Mouse (Mus musculus) gastrocnemius, adult 8-10 months (tissue): ENCODE data around the gene Ssna1. TPM values are rescaled to one million over a fixed set of nuclear protein-coding genes. Genes with fewer than 3 reads are reported as not detected.
"Not testable (repeated sequence)": the region's sequence is repeated elsewhere in the genome, so short reads cannot be mapped to it uniquely, and the experiment has no call there.

ENCODE experiments used
- DNase-seq, 2 experiments: peaks; one replicate each; pipeline ENCODE4 v3.0.0; 2022; ENCODE audit warnings: low spot score in 2 of 2
- total RNA-seq, 4 experiments: library from RNA; stranded (reverse); gene quantifications; 2 replicates each; pipeline ENCODE4 v1.2.4; 2022

Ssna1 gene
- total RNA-seq, 4 experiments from 2014 or later: 29.0 to 36.4 (median 31.2) TPM

DNA sequence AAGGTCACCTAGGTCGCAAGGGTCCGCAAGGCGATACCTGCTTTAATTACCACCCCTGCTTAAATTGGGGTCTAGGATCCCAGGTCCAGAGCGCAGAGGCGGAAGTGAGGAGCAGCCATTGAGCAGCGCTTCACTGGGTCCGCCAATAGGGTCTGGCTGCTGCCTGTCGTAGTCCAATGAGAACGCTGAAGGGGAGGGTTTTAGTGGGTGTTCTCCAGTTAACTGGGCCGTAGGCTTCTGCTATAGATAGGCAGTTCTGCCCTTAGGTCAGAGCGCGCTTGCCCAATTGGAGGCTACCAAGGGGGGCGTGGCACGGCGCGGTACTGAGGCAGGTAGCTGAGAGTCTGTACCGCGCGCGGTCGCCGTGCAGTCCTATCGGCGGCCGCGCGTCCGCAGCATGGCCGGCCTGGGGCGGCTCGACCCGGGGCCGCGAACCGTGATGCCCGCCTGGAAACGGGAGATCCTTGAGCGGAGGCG is 9.9 kb downstream of the Ssna1 start, which contains the start of gene Tprn:
TSS of gene Tprn (plus strand) at position 328 of the 477 bp plus-strand sequence.
- peak; percentile 89 to 92 for DNase-seq

DNA sequence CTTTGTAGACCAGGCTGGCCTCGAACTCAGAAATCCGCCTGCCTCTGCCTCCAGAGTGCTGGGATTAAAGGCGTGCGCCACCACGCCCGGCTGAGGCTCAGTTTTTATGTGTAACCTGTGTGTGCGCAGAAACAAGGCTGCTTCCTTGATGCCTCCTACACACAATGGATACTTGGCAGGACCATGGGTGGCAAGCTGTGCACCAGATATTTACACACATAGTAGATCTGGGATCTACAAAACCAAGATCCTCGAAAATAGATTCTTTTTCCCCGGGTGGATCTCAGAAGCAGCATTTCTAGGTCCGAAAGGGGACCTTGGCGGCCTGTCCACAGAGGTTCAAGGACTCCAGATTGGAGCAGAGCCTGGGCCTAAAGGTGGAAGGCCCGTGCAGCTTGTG is 10.4 kb downstream of the Ssna1 start:
- DNase-seq: no peak

DNA sequence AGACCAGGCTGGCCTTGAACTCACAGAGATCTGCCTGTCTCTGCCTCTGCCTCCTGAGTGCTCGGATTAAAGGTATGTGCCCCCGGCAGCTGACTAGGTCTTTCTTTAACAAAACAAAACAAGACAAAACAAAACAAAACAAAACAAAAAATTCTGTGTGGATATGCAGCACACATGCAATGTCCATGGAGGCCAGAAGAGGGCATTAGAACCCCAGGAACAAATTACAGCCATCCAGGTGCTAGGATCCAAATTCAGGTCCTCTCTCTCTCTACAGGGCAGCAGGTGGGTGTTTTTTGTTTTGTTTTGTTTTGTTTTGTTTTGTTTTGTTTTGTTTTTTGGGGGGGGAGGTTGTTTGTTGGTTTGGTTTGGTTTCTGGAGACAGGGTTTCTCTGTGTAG is 13.4 kb downstream of the Ssna1 start:
- DNase-seq: no peak

DNA sequence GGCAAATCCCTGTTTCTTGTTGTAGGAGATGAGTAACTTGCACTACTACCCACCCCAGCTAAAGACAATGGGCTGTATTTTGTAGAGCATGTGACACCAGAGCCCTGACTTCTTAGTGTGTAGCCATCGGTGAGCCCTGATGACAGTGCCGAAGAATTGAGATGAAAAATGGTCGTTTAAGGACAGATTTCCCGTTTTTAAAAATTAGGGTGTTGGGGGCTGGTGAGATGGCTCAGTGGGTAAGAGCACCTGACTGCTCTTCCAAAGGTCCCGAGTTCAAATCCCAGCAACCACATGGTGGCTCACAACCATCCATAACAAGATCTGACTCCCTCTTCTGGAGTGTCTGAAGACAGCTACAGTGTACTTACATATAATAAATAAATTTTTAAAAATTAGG is 15.0 kb downstream of the Ssna1 start:
- not testable (repeated sequence) for DNase-seq

DNA sequence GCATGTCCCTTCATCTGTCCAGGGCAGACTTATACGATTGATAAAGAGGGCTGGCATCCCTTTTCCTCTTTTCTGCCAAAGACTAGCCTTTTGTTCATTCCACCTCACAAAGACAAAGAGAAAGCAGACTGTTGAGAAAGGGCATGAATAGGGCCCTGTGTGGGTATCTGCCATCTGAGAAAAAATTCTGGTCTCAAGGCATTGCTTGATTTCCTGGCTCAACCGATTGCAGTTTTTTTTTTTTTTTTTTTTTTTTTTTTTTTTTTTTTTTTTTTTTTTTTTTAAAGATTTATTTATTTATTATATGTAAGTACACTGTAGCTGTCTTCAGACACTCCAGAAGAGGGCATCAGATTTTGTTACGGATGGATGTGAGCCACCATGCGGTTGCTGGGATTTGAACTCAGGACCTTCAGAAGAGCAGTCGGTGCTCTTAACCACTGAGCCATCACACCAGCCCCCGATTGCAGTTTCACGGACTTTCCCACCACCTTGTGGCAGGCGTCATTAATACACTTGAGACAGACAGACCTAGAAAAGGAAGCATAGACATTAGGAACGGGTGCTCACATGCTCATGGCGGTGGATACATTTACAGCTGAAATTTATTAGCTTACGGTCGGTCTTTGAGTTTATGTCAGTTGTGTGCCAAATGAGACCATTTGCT is 15.7 kb downstream of the Ssna1 start:
- DNase-seq: not testable (repeated sequence)

DNA sequence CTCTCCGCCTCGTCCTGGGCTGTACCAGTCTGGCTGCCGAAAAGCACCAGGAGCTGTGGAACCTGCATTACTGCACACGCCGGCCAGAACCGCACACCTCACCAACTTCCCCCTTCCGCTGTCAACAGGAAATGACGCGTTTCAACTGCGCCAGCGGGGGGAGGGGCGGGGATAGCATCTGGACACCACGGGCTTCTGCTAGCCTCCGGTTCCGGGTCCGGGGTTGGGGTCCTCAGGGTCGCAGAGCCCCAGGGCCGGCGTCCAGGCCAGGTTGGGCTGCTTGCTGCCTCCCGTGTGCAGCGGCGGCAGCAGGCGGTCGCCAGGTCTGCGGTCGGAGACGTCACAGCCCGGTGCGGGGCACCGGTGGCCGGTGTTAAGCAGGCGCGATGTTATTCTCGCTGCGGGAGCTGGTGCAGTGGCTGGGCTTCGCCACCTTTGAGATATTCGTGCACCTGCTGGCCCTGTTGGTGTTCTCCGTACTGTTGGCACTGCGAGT is 16.9 kb downstream of the Ssna1 start, which contains the start of gene Tmem203:
TSS of gene Tmem203 (plus strand) at position 156 of the 496 bp plus-strand sequence.
- peak; percentile 64 to 76 for DNase-seq

DNA sequence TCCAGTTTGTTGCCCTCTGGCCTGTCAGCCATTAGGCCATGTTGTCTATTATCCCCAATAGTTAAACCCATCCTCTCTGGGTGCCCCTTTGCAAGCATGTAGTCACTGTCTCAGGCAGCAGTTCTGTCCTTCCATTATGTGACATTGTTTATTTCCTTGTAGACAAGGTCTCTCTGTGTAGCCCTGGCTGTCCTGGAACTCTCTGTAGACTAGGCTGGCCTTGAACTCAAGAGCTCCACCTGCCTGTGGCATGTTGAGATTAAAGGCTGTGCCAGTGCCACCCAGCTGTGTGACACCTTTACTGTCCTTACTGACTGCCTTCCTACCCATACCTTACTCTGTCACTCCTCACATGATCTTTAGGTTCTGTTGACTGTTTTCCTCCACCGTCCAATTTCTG is 19.9 kb downstream of the Ssna1 start:
- no peak for DNase-seq

DNA sequence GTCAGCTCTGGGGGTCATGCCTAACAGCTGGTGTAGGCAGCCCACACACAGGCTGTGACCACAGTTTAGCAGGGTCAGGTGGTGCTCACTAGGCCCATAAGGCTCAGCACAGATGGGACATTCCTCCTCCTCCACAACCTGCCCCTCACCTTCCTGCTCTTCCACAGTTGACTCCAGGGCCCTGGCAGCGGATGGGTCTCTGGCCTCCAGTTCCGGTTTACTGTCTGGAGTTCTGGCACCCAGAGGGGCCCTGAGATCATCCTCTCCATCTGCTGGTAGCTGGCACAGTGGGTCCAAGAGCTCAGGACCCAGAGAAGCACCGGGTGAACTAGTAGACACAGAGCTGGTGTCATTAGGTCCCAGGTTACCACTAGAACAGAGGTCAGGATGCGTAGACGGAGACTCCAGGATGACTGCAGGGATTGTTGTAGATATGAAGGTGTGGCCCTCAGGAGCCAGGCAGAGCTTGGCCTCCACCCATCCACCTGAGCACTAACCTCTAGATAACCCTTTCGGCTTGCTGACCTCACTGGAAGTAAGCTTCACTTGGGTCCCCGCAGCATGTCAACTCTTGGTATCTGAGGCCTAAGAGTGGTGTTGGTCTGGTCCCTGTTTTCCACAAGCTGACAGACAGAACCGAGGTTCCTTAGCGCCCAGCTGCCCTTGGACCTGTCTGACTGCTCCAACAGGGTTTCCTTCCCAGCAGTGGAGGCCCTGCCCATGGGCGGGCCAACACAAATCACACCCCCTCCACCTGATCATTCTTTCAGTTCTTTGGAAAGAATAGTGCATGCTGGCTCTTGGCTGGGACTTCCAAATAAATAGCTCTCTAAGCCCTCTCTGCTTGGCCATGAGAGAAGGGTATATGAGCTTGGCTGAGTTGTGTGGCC is 25.8 kb downstream of the Ssna1 start, which contains the start of gene AL732309.1:
TSS of gene AL732309.1 (minus strand) at position 681 of the 890 bp plus-strand sequence.
- DNase-seq: no peak

DNA sequence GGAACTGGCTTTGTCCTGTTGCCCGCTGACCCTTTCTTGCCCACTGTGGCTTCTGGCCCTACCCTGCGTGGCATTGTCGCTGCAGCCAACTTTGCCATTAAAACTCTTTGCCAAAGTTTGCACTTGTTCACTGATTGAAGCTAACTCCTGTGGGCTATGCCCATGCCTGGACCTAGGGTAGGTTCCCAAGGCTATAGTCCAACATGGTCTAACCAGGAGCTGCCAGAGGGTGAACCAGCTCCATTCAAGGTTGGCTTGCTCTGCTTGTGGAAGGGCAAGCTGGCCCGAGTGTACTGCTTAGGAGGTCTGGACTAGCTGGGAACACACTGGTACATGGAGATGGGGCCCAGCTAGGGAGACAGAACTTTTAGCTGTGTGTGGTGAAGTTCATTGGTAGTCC is 28.1 kb downstream of the Ssna1 start:
- DNase-seq: no peak

DNA sequence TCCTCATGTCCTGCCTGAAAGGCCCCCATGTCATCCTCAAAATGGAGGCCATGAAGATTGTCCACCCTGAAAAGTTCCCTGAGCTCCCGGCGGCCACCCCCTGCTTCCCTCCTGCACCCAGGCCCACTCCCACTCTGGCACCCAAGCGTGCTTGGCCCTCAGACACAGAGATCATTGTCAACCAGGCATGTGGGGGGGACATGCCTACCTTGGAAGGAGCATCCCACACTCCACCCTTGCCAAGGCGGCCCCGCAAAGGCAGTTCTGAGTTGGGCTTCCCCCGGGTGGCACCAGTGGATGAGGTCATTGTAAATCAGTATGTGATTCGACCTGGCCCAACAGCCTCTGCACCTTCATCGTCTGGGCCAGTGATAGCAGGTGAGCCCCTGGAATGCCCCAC is 28.9 kb downstream of the Ssna1 start:
- no peak for DNase-seq

DNA sequence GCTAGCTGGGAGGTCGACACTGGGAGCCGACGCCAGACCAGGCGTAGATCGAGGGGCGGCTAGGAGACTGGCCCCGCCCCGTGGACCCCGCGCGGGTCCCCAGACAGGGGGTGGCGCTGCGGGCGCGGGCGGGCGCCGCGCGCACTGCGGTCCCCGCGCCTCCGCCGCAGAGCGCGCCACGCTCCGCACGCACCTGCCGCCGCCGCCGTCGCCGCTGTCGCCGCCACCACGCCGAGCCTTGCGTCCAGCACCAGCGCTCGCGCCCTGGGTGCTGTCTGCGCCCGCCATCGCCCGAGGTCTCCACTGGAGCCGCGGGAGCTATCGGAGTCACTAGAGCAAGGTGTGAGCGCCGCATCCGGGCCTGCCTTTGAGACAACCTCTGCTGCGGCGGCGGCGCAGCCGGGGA is 30.1 kb downstream of the Ssna1 start, which contains the start of the genes Rnf208 and Cysrt1:
TSS of gene Rnf208 (plus strand) at position 155 of the 406 bp plus-strand sequence.
TSS of gene Cysrt1 (minus strand) at position 352 of the 406 bp plus-strand sequence.
- DNase-seq: no peak

DNA sequence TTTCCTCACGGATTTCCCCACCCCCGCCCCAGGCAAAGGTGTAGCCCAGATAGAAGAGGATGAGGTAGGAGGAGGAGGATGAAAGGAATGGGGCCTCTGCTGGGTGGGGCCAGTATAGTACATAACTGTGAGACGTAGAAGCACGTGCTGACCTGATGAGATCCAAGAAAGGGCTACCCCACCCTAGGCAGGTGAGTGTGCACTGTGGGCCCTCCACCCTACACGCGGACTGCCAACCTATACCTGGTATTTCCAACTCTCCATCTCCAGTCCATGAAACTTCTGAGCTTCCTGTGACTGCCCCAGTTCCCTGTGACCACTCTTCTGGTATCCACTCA is 30.8 kb downstream of the Ssna1 start:
- no peak for DNase-seq

DNA sequence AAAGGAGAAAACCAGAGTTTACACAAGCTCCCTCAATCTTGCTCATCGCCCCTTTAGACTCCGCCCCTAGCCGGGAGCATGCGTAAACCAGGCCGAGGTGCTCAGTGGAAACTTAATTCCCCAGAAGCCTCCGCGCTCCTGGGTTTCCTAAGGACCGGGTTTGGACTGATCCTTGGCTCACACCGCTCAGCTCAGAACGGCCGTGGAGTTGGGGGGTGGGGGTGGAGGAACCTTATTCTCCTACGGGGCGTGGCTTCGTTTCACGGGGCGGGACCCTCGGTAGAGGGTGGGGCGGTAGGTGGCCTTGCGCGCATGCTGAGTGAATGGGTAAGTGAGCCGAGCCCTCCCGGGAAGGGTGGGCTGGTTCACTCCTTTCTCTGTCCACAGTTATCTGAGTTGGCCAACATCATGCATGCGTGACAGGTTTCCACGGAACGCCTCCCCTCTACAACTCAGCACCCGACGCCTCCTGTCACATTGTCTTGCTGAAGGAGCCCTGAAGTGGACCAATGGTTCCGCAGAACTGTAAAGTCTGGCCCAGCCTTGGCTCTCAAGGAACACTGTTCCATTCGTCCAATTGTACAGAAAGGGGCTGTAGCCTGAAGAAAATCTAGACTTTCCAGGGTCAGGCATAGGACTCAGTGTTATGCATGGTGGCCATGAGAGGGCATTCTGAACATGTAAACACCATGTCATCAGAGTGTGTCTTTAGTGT is 31.4 kb downstream of the Ssna1 start:
- DNase-seq: peak; percentile 38 to 56

DNA sequence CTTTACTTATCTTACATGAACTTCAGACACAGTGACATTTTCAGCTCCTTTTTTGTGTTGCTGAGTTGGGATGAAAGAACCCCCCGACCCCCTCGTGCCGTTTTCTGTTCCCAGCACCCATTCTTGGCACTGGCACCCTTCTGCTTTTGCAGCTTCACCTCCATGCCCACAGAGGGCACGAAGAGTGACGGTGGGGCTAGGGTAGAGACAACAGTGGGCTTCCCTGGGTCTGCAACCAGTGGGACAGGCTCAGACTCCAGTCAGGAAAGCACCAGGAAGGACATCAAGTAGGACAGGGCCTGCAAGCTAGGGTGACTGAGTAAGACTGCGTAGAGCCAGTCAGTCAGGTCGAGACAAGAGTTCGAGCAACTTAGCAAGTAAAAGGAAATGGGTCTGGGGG is 31.9 kb downstream of the Ssna1 start:
- DNase-seq: no peak

DNA sequence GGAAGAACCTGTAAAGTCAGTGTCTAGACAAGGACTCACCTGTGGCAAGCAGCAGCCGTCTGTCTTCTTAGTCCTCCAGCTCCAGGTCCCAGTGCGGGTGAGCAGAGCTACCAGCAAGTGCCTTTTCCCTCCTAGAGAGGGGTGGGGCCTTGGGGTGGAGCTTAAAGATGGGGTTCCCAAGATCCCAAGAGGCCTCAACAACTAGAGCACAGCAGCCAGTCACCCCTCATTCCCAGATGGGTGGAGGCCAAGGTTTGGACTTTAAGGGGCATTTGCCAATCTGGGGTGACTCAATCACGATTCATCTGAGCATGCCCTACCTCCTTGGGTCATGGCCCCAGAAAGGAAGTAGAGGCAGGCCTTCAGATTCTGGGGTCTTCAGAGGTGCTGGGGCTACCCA is 32.5 kb downstream of the Ssna1 start:
- DNase-seq: no peak

DNA sequence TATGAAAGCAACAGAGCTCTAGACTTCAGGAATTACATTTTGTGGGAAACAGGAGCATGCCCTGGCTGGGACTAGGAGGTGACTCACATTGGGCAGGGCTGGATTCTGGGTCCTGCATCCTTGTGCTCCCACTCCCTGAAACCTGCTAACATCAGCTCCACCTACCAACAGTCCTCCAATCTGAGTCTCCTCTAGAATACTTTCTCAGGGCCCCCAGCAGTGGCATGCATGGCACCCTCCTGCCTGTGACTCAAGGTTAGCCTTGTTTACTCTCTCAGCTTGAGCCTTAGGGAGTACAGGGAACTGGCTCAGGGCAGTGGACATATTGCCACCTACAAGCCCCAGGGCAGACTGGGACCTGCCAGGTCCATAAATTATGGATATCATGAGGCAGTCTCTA is 34.1 kb downstream of the Ssna1 start:
- no peak for DNase-seq

DNA sequence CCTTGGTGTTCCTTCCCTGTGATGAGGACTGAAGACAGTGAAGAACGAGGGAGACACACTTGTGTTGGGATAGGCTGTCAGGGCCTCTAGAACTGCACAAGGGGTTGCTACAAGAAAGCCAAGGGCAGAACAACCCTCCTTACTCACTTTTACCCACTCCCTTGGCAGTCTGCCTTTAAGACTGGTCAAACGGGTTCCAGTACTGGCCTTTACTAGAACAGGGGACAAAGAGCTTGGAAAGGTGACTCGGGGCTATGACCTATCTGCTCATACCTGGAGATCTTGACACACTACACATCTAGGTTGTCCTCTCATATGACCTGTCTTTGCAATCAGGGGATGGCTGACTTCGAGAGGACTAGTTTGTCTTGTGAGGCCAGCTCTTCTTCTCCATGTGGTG is 34.7 kb downstream of the Ssna1 start:
- DNase-seq: no peak

DNA sequence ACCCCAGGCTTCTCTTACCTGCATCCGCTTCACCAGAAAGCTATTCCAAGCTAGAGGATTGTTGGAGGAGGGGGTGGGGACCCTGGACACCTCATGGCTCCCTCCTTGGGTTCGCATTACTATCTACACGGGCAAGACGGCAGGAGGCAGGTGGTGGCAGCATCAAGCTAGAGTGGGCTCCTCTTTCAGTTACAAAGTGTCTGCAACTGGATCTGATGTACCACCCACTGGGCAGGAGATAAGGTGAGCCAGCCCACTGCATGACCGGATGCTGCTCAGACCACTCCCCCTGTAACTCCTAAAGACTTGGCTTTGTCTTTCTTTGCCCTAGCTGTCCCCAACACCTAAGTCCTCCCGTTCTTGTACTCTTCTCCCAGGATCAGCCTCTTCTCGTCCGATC is 35.6 kb downstream of the Ssna1 start, which contains the start of gene Rnf224:
TSS of gene Rnf224 (minus strand) at position 174 of the 400 bp plus-strand sequence.
- no peak for DNase-seq

DNA sequence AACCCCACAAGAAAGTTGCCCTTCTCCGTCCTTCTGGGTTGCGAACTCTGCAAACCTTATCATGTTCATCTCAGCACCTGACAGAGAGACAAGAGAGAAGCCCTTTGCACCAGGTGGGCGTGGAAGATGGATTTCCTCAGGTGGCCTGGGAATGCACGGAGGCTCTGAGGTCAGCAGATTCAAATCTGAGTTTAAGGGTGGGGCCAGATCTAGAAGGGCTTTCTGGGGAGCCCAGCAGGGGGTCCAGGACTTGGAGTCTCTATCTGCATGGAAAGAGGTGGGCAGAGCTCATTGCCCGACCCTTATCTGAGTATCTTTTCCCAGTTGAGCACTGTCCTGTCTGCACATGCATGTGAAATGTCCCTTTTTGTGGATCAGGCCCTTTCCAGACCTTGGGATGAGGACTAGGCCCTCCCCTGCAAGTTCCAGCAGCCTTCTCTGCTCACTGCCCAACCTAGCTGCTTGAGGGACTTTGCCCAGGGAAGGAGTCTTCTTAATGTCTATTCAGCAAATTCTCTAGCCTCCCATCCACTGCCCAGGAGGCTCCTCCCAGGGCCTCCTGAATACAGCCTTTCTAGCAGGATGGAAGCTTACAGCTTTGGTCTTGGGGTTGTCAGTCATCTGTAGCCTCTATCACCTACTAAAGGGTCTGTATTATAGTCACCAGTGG is 37.6 kb downstream of the Ssna1 start:
- no peak for DNase-seq

DNA sequence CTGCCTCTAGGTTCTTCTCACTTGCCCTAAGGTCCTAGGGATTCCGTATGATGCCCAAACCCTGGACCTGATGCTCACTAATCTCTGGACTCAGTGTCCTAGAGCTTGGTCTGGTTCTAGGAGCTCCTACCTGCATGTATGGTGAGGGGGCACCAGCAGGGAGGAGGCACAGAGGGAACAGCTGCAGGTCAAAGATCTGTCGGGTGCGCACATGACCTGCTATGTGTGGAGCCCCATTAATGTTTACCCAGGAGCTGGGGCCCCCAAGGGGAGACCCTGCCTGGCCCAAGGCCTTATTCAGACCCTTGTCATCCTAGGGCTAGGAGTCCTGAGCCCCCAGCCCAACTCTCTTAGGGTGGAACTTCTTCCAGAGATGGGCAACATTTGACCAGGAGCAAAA is 38.2 kb downstream of the Ssna1 start, which contains the start of gene Slc34a3:
TSS of gene Slc34a3 (minus strand) at position 315 of the 400 bp plus-strand sequence.
- no peak for DNase-seq

DNA sequence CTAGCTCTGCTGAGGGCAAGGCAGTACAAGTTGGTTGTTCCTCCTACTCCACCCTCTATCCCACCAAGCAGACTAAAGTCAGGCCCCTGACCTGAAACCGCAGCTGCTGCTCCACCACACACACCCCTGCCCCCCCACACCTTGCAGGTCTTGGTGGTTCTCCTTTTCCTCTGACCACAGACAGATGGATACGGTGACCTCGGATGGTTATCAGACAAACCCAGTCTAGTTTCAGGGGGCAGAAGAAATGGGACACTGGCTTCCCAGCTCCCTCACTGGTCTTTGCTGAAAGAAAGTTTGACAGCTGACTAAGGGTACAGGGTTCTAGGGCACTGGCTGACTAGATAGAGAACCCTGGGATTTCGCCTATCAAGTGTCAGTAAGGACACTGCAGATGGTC is 38.8 kb downstream of the Ssna1 start:
- no peak for DNase-seq
